22 mouse cellular contexts compared by ENCODE assay signal in the genomic region with DNA sequence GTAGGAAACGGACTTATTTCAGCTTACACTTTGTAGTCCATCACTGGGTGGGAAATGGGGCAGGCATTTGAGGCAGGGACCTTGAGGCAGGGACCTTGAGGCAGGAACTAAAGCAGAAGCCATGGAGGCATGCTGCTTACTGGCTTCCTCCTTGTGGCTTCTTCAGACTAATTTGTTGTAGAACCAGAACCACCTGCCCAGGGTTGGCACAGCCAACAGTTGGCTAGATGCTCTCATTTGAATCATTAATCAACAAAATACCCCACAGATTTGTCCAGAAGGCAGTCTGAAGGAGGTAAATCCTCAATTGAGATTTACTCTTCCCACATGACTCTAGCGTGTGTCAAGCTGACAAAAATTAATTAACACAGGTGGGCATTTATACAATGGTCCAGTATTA.
DNase-seq lines count a peak whose midpoint lies in the region; ATAC-seq and TF ChIP-seq lines count a peak whose summit lies in the region.
"Had no signal": no experiment of that assay in that cellular context is flagged by ENCODE, and none has a peak within 500 bp of the region (broad histone marks: within the 10 kb centered on the region; RNA-seq: fewer than 3 reads in every experiment).

No protein-coding gene starts in this region.

- H3K9me3 ChIP-seq in hindbrain, postnatal 0 days (ENCODE audit: low read length): no peaks in the 10 kb centered on the region
- no peaks in the 10 kb centered on the region for H3K9me3 ChIP-seq in hindbrain, embryonic 14.5 days (ENCODE audit: control insufficient read depth, low read length)
- H3K9me3 ChIP-seq: G1E had no signal

- intact Hi-C loops in left cerebral cortex, postnatal 4 days (cut with DNase I): no loop called here

- H3K27ac ChIP-seq in cerebellum, adult 2 months (ENCODE audit: insufficient read depth, low read length): no peak overlapping the region
- no peak overlapping the region for H3K27ac ChIP-seq in hindbrain, postnatal 0 days
- H3K27ac ChIP-seq in hindbrain, embryonic 14.5 days: no peak overlapping the region

- H3K4me2 ChIP-seq in hindbrain, postnatal 0 days (ENCODE audit: low read depth, low read length): no peak overlapping the region
- H3K4me2 ChIP-seq in hindbrain, embryonic 14.5 days (replicated peaks): no peak overlapping the region

- peak; percentile 51 to 58 for DNase-seq in cerebellum, postnatal 10 days
- DNase-seq in cerebellum, postnatal 25 days: no peak
- peak; percentile 38 to 51 for DNase-seq in cerebellum, postnatal 14 days
- no peak for DNase-seq in cerebellum, adult 2 months
- DNase-seq in hindbrain, postnatal 0 days (ENCODE audit: low spot score): peak; percentile 1
- no peak for DNase-seq in hindbrain, embryonic 14.5 days (ENCODE audit: low spot score)
- peak; percentile 4 for DNase-seq in left cerebral cortex, postnatal 4 days
- no peak for DNase-seq in left cerebral cortex, adult 11 months (ENCODE audit: low spot score)
- DNase-seq: adrenal gland, adult 2 months; adrenal gland, adult 8-10 months; adrenal gland, postnatal 10 days; adrenal gland, postnatal 14 days; adrenal gland, postnatal 25 days; adrenal gland, postnatal 36 days; B cell, adult 2 months; cerebellum, adult 11 months; cerebellum, adult 11-12 months had no signal

- TF ChIP-seq CTCF in cerebellum, adult 2 months (IDR thresholded peaks at IDR 0.05; ENCODE audit: borderline replicate concordance, insufficient read depth, low read depth, low read length): no peak
- no peak for TF ChIP-seq CTCF in hindbrain, postnatal 0 days (IDR thresholded peaks at IDR 0.05; ENCODE audit: low read depth)

- H3K4me1 ChIP-seq in cerebellum, adult 2 months (ENCODE audit: control insufficient read depth, insufficient read depth, low read length): no peaks in the 10 kb centered on the region
- H3K4me1 ChIP-seq in hindbrain, postnatal 0 days (ENCODE audit: insufficient read depth, low read length): no peaks in the 10 kb centered on the region
- no peaks in the 10 kb centered on the region for H3K4me1 ChIP-seq in hindbrain, embryonic 14.5 days (replicated peaks; ENCODE audit: control insufficient read depth, insufficient read depth, low read length)

- no peak for ATAC-seq in hindbrain, postnatal 0 days
- no peak for ATAC-seq in hindbrain, embryonic 14.5 days (ENCODE audit: low FRiP score)
- ATAC-seq: activated CD4-positive, CD25-positive, alpha-beta regulatory T cell, adult 4 months; CD4-positive, CD25-positive, alpha-beta regulatory T cell, adult 4 months; Patski had no signal

- H3K36me3 ChIP-seq in hindbrain, postnatal 0 days (ENCODE audit: insufficient read depth, low read length): no peaks in the 10 kb centered on the region
- no peaks in the 10 kb centered on the region for H3K36me3 ChIP-seq in hindbrain, embryonic 14.5 days (replicated peaks; ENCODE audit: control insufficient read depth, insufficient read depth)
- H3K36me3 ChIP-seq: G1E had no signal

- no peak overlapping the region for H3K4me3 ChIP-seq in cerebellum, adult 2 months (replicated peaks; ENCODE audit: insufficient read depth, low read depth, low read length)
- H3K4me3 ChIP-seq in hindbrain, postnatal 0 days (ENCODE audit: low read length): no peak overlapping the region
- no peak overlapping the region for H3K4me3 ChIP-seq in hindbrain, embryonic 14.5 days (replicated peaks; ENCODE audit: low read length)

- no peak overlapping the region for H3K9ac ChIP-seq in hindbrain, postnatal 0 days (replicated peaks; ENCODE audit: low read length)
- no peak overlapping the region for H3K9ac ChIP-seq in hindbrain, embryonic 14.5 days

- no peaks in the 10 kb centered on the region for H3K27me3 ChIP-seq in cerebellum, adult 2 months (ENCODE audit: control insufficient read depth, insufficient read depth, low read length)
- H3K27me3 ChIP-seq in hindbrain, postnatal 0 days (ENCODE audit: insufficient read depth, low read length): no peaks in the 10 kb centered on the region
- H3K27me3 ChIP-seq in hindbrain, embryonic 14.5 days (ENCODE audit: control insufficient read depth, insufficient read depth, low read length): no peaks in the 10 kb centered on the region
- H3K27me3 ChIP-seq: CH12.LX had no signal

- WGBS in cerebellum, adult 2 months: 45% methylated on average over 2 of the region's 2 CpGs
- whole genome bisulfite sequencing in hindbrain, postnatal 0 days: 73% methylated on average over 2 of the region's 2 CpGs
- 82% methylated on average over 2 of the region's 2 CpGs for WGBS in hindbrain, embryonic 14.5 days

- no peak for TF ChIP-seq POLR2A in cerebellum, adult 2 months (IDR thresholded peaks at IDR 0.05; ENCODE audit: borderline replicate concordance, insufficient read depth, low read length)

Comparison
In these comparisons a context has a peak if more than half of its experiments do, and no peak if none do; other contexts are left out.
1. DNase-seq: peak in cerebellum, postnatal 10 days (2 of 2), cerebellum, postnatal 14 days (2 of 2), hindbrain, postnatal 0 days (single experiment) and left cerebral cortex, postnatal 4 days (single experiment); none in cerebellum, postnatal 25 days (0 of 2), cerebellum, adult 2 months (0 of 2), hindbrain, embryonic 14.5 days (single experiment) and left cerebral cortex, adult 11 months (single experiment).